Mouse (Mus musculus): Measurements from ENCODE around the gene Stard3. TPM values are rescaled to one million over a fixed set of nuclear protein-coding genes. Genes with fewer than 3 reads are reported as not detected.

Gene Stard3
- total RNA-seq, 2 experiments from 2014 or later: 2.8 to 8.5 TPM

- no peak for ATAC-seq (replicated peaks; ENCODE audit: low FRiP score, poor library complexity, severe bottlenecking)
Observed at GRCm38 (mm10) chr11:98328371-98329069, 29.6 kb upstream of the Stard3 start.

- no peak for ATAC-seq (replicated peaks; ENCODE audit: low FRiP score, poor library complexity, severe bottlenecking)
Observed at GRCm38 (mm10) chr11:98329081-98329959, 28.8 kb upstream of the Stard3 start, which contains the start of gene Neurod2. TSS of gene Neurod2 (minus strand) at chr11:98329648.

- ATAC-seq (replicated peaks; ENCODE audit: low FRiP score, poor library complexity, severe bottlenecking): no peak
Observed at GRCm38 (mm10) chr11:98329960-98330744, 28.0 kb upstream of the Stard3 start.

- ATAC-seq (replicated peaks; ENCODE audit: low FRiP score, poor library complexity, severe bottlenecking): no peak
Observed at GRCm38 (mm10) chr11:98330745-98331204, 27.4 kb upstream of the Stard3 start.

- no peak for ATAC-seq (replicated peaks; ENCODE audit: low FRiP score, poor library complexity, severe bottlenecking)
Observed at GRCm38 (mm10) chr11:98331401-98331800, 26.8 kb upstream of the Stard3 start.

GRCm38 (mm10) chr11:98332186-98332585 is 26.0 kb upstream of the Stard3 start:
- no peak for ATAC-seq (replicated peaks; ENCODE audit: low FRiP score, poor library complexity, severe bottlenecking)

GRCm38 (mm10) chr11:98332841-98333240 is 25.3 kb upstream of the Stard3 start:
- no peak for ATAC-seq (replicated peaks; ENCODE audit: low FRiP score, poor library complexity, severe bottlenecking)

- no peak for ATAC-seq (replicated peaks; ENCODE audit: low FRiP score, poor library complexity, severe bottlenecking)
Observed at GRCm38 (mm10) chr11:98333263-98333696, 24.9 kb upstream of the Stard3 start.

- no peak for ATAC-seq (replicated peaks; ENCODE audit: low FRiP score, poor library complexity, severe bottlenecking)
Observed at GRCm38 (mm10) chr11:98333981-98334741, 24.0 kb upstream of the Stard3 start.

GRCm38 (mm10) chr11:98335250-98335649 is 22.9 kb upstream of the Stard3 start:
- ATAC-seq (replicated peaks; ENCODE audit: low FRiP score, poor library complexity, severe bottlenecking): no peak

GRCm38 (mm10) chr11:98336245-98337107 is 21.7 kb upstream of the Stard3 start:
- peak; percentile 54; the same call in 1 of the 2 replicates for ATAC-seq (replicated peaks; ENCODE audit: low FRiP score, poor library complexity, severe bottlenecking)

- ATAC-seq (replicated peaks; ENCODE audit: low FRiP score, poor library complexity, severe bottlenecking): no peak
Observed at GRCm38 (mm10) chr11:98338507-98338961, 19.6 kb upstream of the Stard3 start.

- no peak for ATAC-seq (replicated peaks; ENCODE audit: low FRiP score, poor library complexity, severe bottlenecking)
Observed at GRCm38 (mm10) chr11:98339071-98339501, 19.1 kb upstream of the Stard3 start.

- no peak for ATAC-seq (replicated peaks; ENCODE audit: low FRiP score, poor library complexity, severe bottlenecking)
Observed at GRCm38 (mm10) chr11:98339679-98340287, 18.4 kb upstream of the Stard3 start.

- no peak for ATAC-seq (replicated peaks; ENCODE audit: low FRiP score, poor library complexity, severe bottlenecking)
Observed at GRCm38 (mm10) chr11:98340597-98340996, 17.6 kb upstream of the Stard3 start.

GRCm38 (mm10) chr11:98341174-98341573 is 17.0 kb upstream of the Stard3 start:
- ATAC-seq (replicated peaks; ENCODE audit: low FRiP score, poor library complexity, severe bottlenecking): no peak

- ATAC-seq (replicated peaks; ENCODE audit: low FRiP score, poor library complexity, severe bottlenecking): peak; percentile 77
Observed at GRCm38 (mm10) chr11:98342000-98342945, 15.9 kb upstream of the Stard3 start.
